Mouse (Mus musculus): Measurements from ENCODE around the gene 1810010H24Rik. TPM values are rescaled to one million over a fixed set of nuclear protein-coding genes. Genes with fewer than 3 reads are reported as not detected.
"Not testable (repeated sequence)": the region's sequence is repeated elsewhere in the genome, so short reads cannot be mapped to it uniquely, and the experiment has no call there.

The 1810010H24Rik gene
- polyA plus RNA-seq (2015; fragmentation: Nextera tagmentation; extraction: Ambion mirVana), result 3.8 and 4.3 TPM in 2 replicates

DNA sequence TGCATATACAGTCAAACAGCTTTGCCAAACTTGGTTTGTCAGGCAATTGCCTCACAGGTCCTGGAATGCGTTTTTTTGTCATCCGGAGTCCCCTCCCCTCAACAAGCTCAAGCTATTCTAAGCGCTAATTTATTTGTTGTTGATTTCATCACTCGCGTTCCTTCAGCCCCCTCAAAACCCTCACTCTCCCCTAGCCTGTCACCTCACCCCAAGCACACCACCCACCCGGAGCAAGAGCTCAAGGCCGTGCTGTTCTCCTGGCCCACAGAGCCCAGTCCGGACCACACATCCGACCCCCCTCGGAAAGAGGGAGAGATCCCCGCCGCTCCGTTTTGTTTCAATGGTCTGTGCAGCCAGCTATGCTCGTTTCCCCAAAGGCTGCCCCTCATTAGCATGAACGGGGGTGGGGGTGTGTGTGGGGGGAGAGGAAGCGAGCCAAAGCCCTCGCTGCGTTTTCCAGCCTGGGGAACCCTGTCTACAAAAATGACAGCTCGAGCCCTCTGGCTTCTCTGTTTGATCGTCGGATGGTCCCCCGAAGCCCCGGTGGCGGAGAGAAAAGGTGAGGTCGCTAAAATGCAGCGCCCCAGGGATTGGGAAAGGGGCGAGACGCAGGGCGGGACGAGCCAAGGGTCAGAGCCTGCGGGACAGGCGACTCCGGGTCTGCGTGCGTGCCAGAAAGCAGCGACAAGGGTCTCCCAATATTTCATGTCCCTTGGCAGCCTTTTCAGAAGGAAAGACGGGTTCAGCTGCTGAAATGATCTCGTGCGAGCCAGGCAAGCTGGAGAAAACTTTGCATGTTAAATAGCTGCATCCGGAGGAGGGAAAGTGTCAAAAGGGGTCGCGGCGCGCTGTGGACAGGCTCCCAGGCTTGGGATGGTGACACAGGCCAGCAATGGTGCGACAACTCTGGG, at the start of gene 1810010H24Rik:
Gene 1810010H24Rik, plus strand, starts transcription at position 271 of the 911 bp plus-strand sequence.
- H3K4me3 ChIP-seq (replicated peaks; ENCODE audit: low read length), result peak within 1 kb of the TSS; percentile 51
- peak; percentile 19 for ATAC-seq

GRCm38 (mm10) chr11:106976194-106976593, 49.3 kb upstream of the 1810010H24Rik start:
- Histone ChIP-seq H3K4me3 (replicated peaks; ENCODE audit: low read length) (no peak overlapping the region), H3K27me3 (replicated peaks; ENCODE audit: control insufficient read depth, insufficient read depth, low read length) (no peaks in the 10 kb centered on the region), H3K9ac (replicated peaks; ENCODE audit: low read depth, low read length) (no peak overlapping the region), H3K4me2 (ENCODE audit: low read length) (no peak overlapping the region), H3K9me3 (ENCODE audit: control insufficient read depth, low read length) (no peaks in the 10 kb centered on the region), H3K27ac (ENCODE audit: low read length) (no peak overlapping the region), H3K36me3 (ENCODE audit: control insufficient read depth, insufficient read depth) (no peaks in the 10 kb centered on the region), H3K4me1 (replicated peaks; ENCODE audit: control insufficient read depth, insufficient read depth, low read length) (no peaks in the 10 kb centered on the region)
- no peak for ATAC-seq
- WGBS, result 85% methylated on average over 8 of the region's 8 CpGs

More for the DNA sequence above, at the start of gene 1810010H24Rik:
- no peaks in the 10 kb centered on the region for H3K27me3 ChIP-seq (replicated peaks; ENCODE audit: control insufficient read depth, insufficient read depth, low read length)
- H3K9ac ChIP-seq (replicated peaks; ENCODE audit: low read depth, low read length), result peak within 1 kb of the TSS; percentile 71
- under 1% methylated on average over 45 of the region's 45 CpGs for WGBS
- peaks cover 23% of the 10 kb centered on the region for H3K4me1 ChIP-seq (replicated peaks; ENCODE audit: control insufficient read depth, insufficient read depth, low read length)
- H3K9me3 ChIP-seq (ENCODE audit: control insufficient read depth, low read length), result no peaks in the 10 kb centered on the region
- peak within 1 kb of the TSS; percentile 13; the same call in 1 of the 2 replicates for H3K27ac ChIP-seq (ENCODE audit: low read length)
- H3K36me3 ChIP-seq (ENCODE audit: control insufficient read depth, insufficient read depth), result no peaks in the 10 kb centered on the region
- peak within 1 kb of the TSS; percentile 78 for H3K4me2 ChIP-seq (ENCODE audit: low read length)

GRCm38 (mm10) chr11:106980455-106980854, 45.0 kb upstream of the 1810010H24Rik start:
- Histone ChIP-seq H3K9me3 (ENCODE audit: control insufficient read depth, low read length) (no peaks in the 10 kb centered on the region), H3K36me3 (ENCODE audit: control insufficient read depth, insufficient read depth) (0 out of 2 replicates have a peak, but pooled peaks cover 2% of the 10 kb centered on the region), H3K27me3 (replicated peaks; ENCODE audit: control insufficient read depth, insufficient read depth, low read length) (no peaks in the 10 kb centered on the region), H3K27ac (ENCODE audit: low read length) (no peak overlapping the region), H3K4me1 (replicated peaks; ENCODE audit: control insufficient read depth, insufficient read depth, low read length) (no peaks in the 10 kb centered on the region), H3K4me3 (replicated peaks; ENCODE audit: low read length) (no peak overlapping the region), H3K9ac (replicated peaks; ENCODE audit: low read depth, low read length) (no peak overlapping the region), H3K4me2 (ENCODE audit: low read length) (no peak overlapping the region)
- no peak for ATAC-seq
- 25% methylated on average over 7 of the region's 7 CpGs for WGBS

GRCm38 (mm10) chr11:106981787-106982186, 43.7 kb upstream of the 1810010H24Rik start:
- no peak overlapping the region for H3K4me2 ChIP-seq (ENCODE audit: low read length)
- H3K9ac ChIP-seq (replicated peaks; ENCODE audit: low read depth, low read length), result no peak overlapping the region
- 0 out of 2 replicates have a peak, but pooled peaks cover 2% of the 10 kb centered on the region for H3K36me3 ChIP-seq (ENCODE audit: control insufficient read depth, insufficient read depth)
- H3K27ac ChIP-seq (ENCODE audit: low read length), result no peak overlapping the region
- H3K4me1 ChIP-seq (replicated peaks; ENCODE audit: control insufficient read depth, insufficient read depth, low read length), result no peaks in the 10 kb centered on the region
- 2% methylated on average over 1 of the region's 1 CpGs for WGBS
- no peaks in the 10 kb centered on the region for H3K27me3 ChIP-seq (replicated peaks; ENCODE audit: control insufficient read depth, insufficient read depth, low read length)
- no peaks in the 10 kb centered on the region for H3K9me3 ChIP-seq (ENCODE audit: control insufficient read depth, low read length)
- H3K4me3 ChIP-seq (replicated peaks; ENCODE audit: low read length), result no peak overlapping the region
- no peak for ATAC-seq

- peaks cover 2% of the 10 kb centered on the region; the same call in 1 of the 2 replicates for H3K36me3 ChIP-seq (ENCODE audit: control insufficient read depth, insufficient read depth)
- no peak overlapping the region for H3K4me3 ChIP-seq (replicated peaks; ENCODE audit: low read length)
- no peak for ATAC-seq
- H3K27me3 ChIP-seq (replicated peaks; ENCODE audit: control insufficient read depth, insufficient read depth, low read length), result no peaks in the 10 kb centered on the region
- 65% methylated on average over 5 of the region's 5 CpGs for WGBS
- no peak overlapping the region for H3K9ac ChIP-seq (replicated peaks; ENCODE audit: low read depth, low read length)
- H3K9me3 ChIP-seq (ENCODE audit: control insufficient read depth, low read length), result no peaks in the 10 kb centered on the region
- H3K4me2 ChIP-seq (ENCODE audit: low read length), result no peak overlapping the region
- H3K4me1 ChIP-seq (replicated peaks; ENCODE audit: control insufficient read depth, insufficient read depth, low read length), result no peaks in the 10 kb centered on the region
- no peak overlapping the region for H3K27ac ChIP-seq (ENCODE audit: low read length)
These were observed 43.1 kb upstream of the 1810010H24Rik start for GRCm38 (mm10) chr11:106982351-106982750.

- not testable (repeated sequence) for H3K27ac ChIP-seq (ENCODE audit: low read length); H3K9ac ChIP-seq (replicated peaks; ENCODE audit: low read depth, low read length); H3K4me1 ChIP-seq (replicated peaks; ENCODE audit: control insufficient read depth, insufficient read depth, low read length); H3K4me3 ChIP-seq (replicated peaks; ENCODE audit: low read length); H3K27me3 ChIP-seq (replicated peaks; ENCODE audit: control insufficient read depth, insufficient read depth, low read length); H3K9me3 ChIP-seq (ENCODE audit: control insufficient read depth, low read length); H3K4me2 ChIP-seq (ENCODE audit: low read length); ATAC-seq; H3K36me3 ChIP-seq (ENCODE audit: control insufficient read depth, insufficient read depth)
- WGBS, result 82% methylated on average over 8 of the region's 9 CpGs
These were observed 39.4 kb upstream of the 1810010H24Rik start for GRCm38 (mm10) chr11:106985979-106986604.

DNA sequence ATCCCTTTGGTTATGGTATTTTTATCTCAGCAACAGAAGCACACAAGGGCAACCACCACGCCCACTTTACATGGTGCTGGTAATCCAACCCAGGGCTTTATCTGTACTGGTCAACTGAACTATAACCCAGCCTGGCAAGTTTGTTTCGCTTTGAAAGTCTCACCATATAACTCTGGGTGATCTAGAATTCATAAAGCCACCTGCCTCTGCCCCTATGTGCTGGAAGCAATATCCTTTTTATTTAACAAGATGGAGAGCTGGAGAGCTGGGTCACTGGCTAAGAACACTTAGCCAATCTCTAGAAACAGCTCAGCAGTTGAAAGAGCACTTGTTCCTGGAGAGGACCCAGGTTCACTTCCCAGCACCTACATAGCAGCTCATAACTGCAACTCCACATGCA, 38.1 kb upstream of the 1810010H24Rik start:
- Histone ChIP-seq H3K27me3 (replicated peaks; ENCODE audit: control insufficient read depth, insufficient read depth, low read length) (no peaks in the 10 kb centered on the region), H3K9ac (replicated peaks; ENCODE audit: low read depth, low read length) (no peak overlapping the region), H3K4me1 (replicated peaks; ENCODE audit: control insufficient read depth, insufficient read depth, low read length) (no peaks in the 10 kb centered on the region), H3K36me3 (ENCODE audit: control insufficient read depth, insufficient read depth) (peaks cover 11% of the 10 kb centered on the region), H3K9me3 (ENCODE audit: control insufficient read depth, low read length) (no peaks in the 10 kb centered on the region), H3K4me2 (ENCODE audit: low read length) (no peak overlapping the region), H3K27ac (ENCODE audit: low read length) (no peak overlapping the region), H3K4me3 (replicated peaks; ENCODE audit: low read length) (no peak overlapping the region)
- 81% methylated on average over 2 of the region's 2 CpGs for WGBS
- ATAC-seq, result no peak

DNA sequence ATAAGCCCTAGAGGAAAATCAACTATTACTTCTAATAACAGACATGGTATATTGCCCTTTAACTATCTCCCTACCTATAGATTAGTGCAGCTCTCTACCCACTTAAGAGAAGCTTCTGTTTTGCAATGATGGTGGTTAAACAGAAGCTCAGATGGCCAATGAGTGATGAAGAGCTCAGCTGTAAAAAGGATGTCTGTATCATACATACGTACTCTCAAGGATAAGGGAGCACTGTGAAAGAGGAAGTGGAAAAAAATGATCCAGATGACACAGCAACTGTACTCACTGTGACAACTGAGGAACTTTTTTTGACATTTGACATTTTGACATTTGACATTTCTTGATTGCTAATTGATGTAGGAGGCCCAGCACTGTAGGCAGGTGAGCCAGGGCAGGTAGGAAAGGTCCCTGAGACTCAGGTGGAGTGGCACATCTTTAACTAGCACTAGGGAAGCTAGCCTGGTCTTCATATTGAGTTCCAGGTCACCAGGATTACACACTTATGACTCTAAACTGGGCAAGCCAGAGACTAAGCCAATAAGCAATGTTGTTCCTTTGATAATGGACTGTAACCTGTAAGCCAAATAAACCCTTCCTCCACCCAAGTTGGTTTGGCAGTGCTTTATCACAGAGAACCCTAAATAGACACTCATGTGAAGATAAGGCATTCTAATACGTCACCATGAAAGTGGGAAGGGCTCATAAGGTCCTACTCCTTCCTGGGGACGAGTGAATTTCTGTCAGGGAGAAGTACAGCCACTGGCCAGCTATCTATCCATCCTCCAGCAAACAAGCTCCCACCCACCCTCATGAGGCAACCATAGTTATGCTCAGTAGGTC, 31.0 kb upstream of the 1810010H24Rik start:
- Histone ChIP-seq H3K4me1 (replicated peaks; ENCODE audit: control insufficient read depth, insufficient read depth, low read length) (peaks cover 11% of the 10 kb centered on the region), H3K27ac (ENCODE audit: low read length) (no peak overlapping the region), H3K4me2 (ENCODE audit: low read length) (no peak overlapping the region), H3K36me3 (ENCODE audit: control insufficient read depth, insufficient read depth) (peaks cover 27% of the 10 kb centered on the region), H3K27me3 (replicated peaks; ENCODE audit: control insufficient read depth, insufficient read depth, low read length) (no peaks in the 10 kb centered on the region), H3K9me3 (ENCODE audit: control insufficient read depth, low read length) (no peaks in the 10 kb centered on the region), H3K4me3 (replicated peaks; ENCODE audit: low read length) (no peak overlapping the region), H3K9ac (replicated peaks; ENCODE audit: low read depth, low read length) (no peak overlapping the region)
- 86% methylated on average over 3 of the region's 3 CpGs for WGBS
- no peak for ATAC-seq

Measured in forebrain, embryonic 16.5 days (tissue).